Mouse (Mus musculus) neutrophil, adult 65 days (primary cell): ENCODE results near the gene Per1. TPM values are rescaled to one million over a fixed set of nuclear protein-coding genes. Genes with fewer than 3 reads are reported as not detected.

ENCODE experiments used
- total RNA-seq: library from RNA; stranded (reverse); gene quantifications from 2 replicates; pipeline ENCODE4 v1.2.4, GENCODE M21; 2023

Per1 gene
- total RNA-seq = 481 and 552 TPM in 2 replicates

DNA sequence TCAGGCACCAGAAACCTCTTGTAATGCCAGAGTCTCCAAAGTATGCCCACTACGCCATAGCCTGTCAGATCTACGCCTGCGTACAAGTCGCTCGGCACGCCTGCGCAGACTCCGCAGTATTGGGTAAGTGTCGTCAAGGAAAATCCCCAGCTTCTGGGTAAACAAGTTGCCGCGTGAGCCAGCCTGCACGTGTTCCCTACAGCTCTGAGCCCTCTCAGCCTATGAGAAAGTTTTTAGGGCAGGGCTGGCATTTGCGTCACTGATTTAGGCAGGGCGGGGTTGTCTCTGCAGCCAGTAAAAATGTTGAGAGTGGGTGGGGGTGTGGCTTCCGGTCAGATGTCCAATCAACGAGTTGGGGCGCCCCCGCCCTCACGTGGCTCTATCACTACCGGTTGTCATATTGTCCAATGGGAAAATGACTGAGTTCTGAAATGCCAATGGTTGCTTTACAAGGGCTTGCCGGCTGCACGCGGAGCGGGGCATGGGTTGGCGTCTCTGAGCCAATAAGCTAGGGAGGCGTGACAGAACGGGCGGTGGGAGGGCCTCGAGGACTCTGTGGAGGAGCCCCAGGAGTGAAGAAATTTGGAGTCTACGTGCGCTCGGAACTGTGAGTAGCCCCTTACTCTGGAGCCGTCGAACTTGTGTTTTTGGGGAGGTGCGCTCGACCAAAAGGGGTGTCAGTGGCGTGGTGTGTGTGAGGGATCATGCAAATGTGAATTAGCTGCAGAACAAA is at the start of gene Per1:
Per1 (plus strand) TSS at position 521 of the 733 bp plus-strand sequence.

DNA sequence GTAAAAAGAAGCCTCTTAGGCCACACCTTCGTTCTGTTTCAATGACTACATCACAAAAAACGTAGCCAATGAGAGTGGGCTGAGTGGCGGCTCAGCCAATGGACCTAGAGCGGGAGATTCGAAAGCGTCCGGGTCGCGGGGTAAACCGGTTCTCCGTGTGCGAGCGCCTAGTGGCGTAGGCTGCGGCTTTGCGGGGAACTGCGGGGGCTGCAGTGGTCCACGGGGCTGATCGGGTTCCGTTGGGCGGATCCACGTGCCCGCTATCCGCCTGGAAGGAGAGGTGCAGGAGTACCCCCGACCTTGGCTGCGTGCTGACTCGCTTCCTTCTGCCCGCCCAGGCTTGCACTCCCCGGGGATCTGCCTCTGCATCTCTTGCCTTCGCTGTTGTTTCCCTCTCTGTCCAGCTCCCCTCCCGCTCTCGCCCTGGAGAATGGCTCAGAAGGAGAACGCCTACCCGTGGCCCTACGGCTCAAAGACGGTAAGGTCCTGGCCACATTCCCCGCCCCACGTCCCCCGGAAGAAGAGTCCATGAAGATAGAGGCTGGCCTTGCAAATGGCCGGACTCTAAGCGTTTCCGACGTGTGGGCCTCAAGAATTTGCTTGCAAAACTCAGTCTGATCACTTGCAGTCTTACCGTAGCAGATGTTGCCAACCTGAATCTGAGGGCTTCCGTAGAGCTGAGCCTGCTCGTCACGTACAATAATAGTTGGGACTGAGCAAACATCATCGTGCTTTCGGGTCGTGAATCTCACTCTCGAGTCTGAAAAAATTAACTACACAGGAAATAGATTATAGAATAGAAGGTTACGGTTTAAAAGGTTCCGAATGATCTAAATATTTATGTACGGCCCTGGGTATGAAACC is 49.3 kb upstream of the Per1 start, which contains the start of gene Aurkb:
Aurkb (plus strand) TSS at position 117 of the 864 bp plus-strand sequence.

DNA sequence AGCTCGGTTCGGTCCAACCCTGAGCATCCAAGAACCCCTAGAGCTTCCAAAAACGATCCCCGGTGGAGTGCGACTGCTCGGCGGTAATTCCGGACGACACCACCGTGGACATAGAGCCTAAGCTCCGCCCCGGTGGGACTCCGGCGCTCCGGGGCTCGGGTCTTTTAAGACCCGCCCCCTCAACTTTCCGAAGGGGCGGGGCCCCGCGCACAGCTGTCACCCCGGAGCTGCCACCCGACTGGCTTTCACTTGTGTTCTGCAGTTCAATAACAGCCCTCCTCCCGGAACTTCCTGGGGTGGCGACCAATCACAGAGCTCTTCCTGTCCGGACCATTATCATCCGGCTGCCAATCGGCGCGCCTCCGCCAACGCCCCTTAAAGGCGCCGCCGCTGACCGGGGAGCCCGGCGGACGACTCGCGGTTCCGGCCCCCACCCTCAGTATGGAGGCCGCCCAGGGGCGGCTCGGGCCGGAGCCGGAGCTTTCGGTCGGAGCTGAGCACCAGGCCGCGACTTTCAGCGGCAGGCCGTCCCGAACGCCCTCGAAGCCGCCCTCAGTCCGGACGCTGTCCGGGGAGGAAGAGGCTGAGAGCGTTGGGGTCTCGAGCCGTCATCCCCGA is 35.6 kb upstream of the Per1 start, which contains the start of gene Borcs6:
Borcs6 (plus strand) TSS at position 361 of the 618 bp plus-strand sequence.

GRCm38 (mm10) chr11:69070590-69071222 is 24.3 kb upstream of the Per1 start, which contains the start of gene Tmem107:
TSS of gene Tmem107 (plus strand) at chr11:69070806.

DNA sequence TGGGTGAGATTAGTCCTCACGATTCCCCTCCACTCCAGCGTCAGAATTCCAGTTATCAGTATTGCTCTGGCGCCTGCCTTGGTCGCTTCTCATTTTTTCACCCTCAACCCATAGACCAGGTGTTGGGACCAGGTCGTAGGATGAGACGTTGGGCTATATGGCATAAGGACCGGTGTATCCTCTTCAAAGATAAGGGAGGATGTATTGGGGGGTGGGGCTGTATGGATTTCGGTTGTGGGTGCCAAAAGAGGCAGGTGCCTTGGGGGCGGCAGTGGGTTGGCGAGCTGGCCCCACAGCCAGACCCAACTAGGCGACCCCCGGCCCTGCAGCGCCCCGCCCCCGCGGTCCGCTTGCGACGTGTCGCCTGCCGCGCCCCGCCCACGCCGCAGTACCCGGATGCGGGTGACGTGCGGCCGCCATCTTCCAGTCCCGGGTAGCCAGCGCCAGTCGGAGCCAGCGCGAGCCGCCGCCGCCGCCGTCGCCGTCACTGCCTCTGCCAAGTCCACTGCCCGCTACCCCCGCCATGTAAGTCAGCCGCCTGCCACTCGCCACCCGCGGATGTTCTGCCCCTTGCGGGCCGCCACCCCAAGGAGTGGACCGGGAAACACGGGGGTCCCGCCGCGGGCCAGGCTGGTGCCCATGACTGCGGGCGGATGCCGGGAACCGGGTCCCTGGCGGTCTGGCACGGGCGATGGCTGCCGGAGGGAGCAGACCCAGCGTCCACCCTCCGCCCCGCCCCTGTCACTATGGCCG is 6.7 kb upstream of the Per1 start, which contains the start of gene Vamp2:
Vamp2 (plus strand) TSS at position 388 of the 753 bp plus-strand sequence.

DNA sequence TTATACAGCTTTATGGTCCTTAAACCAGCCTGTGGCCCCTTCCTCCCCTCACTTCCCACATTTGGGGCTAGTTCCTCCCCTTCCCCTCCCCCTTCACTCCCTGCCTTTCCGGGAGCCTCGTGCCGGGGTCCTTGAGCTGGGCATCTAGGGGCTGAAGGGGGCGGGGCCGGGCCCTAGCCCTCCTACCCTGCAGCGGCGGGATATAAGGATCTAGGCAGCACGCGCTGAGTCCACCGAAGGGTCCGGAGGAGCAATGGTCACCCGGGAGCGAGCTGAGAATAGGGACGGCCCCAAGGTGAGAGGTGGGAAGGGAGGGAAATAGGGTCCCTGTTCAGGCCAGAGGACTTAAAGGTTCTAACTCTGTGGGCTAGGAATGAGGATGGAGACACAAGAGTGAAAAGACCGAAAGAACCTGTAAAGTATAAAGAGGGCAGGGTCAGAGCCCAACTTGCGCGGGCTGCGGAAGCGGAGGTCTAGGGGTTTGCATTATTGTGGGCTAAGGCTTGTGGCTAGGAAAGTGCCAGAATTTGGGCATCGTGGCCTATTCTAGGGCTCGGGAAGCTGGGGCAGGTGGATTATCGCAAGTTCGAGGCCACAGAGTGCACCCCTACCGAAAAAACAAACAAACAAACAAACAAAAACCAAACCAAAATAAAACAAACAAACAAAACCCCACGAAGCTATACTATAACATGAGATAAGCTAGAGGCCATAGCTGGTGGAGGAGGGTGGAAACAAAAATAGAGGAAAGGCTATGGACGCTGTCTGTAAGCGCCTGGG is 25.4 kb downstream of the Per1 start, which contains the start of gene Hes7:
Hes7 (plus strand) TSS at position 184 of the 780 bp plus-strand sequence.

GRCm38 (mm10) chr11:69122336-69122951 is 27.4 kb downstream of the Per1 start, which contains the start of gene 9130213A22Rik:
TSS of gene 9130213A22Rik (minus strand) at chr11:69122589.

DNA sequence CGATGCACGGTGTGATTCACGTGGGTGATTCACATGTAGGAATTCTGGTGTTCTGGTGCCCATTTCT is 30.7 kb downstream of the Per1 start, which contains the start of gene Aloxe3:
Aloxe3 (plus strand) TSS at position 45 of the 67 bp plus-strand sequence.

DNA sequence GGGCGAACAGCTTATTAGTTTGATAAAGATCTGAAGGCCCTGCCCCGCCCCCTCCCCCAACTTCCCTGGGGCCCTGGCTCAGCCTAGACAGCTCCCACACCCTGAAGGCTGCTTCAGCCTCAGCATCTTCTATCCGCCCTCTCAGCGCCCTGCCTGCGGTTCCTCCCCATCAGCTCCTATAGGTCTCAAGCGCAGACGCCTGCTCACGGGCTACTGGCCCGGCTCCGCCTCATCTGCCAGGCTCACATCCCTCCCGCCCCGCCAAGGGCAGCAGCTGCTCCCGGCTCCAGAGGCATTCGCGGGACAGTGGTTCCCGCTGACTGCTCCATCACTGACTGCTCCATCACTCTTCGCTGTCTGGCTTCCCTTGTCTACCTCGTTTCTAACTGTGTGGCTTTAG is 61.8 kb downstream of the Per1 start, which contains the start of gene Alox12b:
Alox12b (plus strand) TSS at position 190 of the 400 bp plus-strand sequence.

Other genes with a start within 250 kb of the Per1 start
- gene Ndel1, start 223.4 kb upstream of the Per1 start, total RNA-seq = 257 and 335 TPM in 2 replicates
- not detected in 2 replicates for gene Rnf222, start 206.7 kb upstream of the Per1 start, total RNA-seq
- 419 and 636 TPM in 2 replicates for gene Rpl26, start 193.6 kb upstream of the Per1 start, total RNA-seq
- not detected in 2 replicates for gene Odf4, start 168.1 kb upstream of the Per1 start, total RNA-seq
- not detected in 2 replicates for gene Arhgef15, start 137.7 kb upstream of the Per1 start, total RNA-seq
- 1.7 and 3.3 TPM in 2 replicates for gene Slc25a35, start 127.1 kb upstream of the Per1 start, total RNA-seq
- gene Rangrf, start 120.0 kb upstream of the Per1 start, total RNA-seq = 2.3 and 4.0 TPM in 2 replicates
- gene Pfas, start 86.8 kb upstream of the Per1 start, total RNA-seq = 14.2 and 18.1 TPM in 2 replicates
- gene Ctc1, start 79.3 kb upstream of the Per1 start, total RNA-seq = 26.5 and 40.5 TPM in 2 replicates
- gene Aurkb, start 49.6 kb upstream of the Per1 start, total RNA-seq = 66.6 and 91.0 TPM in 2 replicates
- gene Borcs6, start 35.5 kb upstream of the Per1 start, total RNA-seq = 41.4 and 58.9 TPM in 2 replicates
- gene Tmem107, start 24.4 kb upstream of the Per1 start, total RNA-seq = 1.4 and 1.7 TPM in 2 replicates
- 204 and 249 TPM in 2 replicates for gene Vamp2, start 6.7 kb upstream of the Per1 start, total RNA-seq
- not detected in 2 replicates for gene Hes7, start 25.2 kb downstream of the Per1 start, total RNA-seq
- gene 9130213A22Rik, start 27.4 kb downstream of the Per1 start, total RNA-seq = not detected in 2 replicates
- not detected in 2 replicates for gene Aloxe3, start 30.7 kb downstream of the Per1 start, total RNA-seq
- not detected in 2 replicates for gene Alox12b, start 61.8 kb downstream of the Per1 start, total RNA-seq
- gene Alox8, start 102.6 kb downstream of the Per1 start, total RNA-seq = 0.13 TPM in 1 of 2 replicates, not detected in the other
- not detected in 2 replicates for gene Gucy2e, start 141.8 kb downstream of the Per1 start, total RNA-seq
- 10.1 and 10.6 TPM in 2 replicates for gene Cntrob, start 228.6 kb downstream of the Per1 start, total RNA-seq
- 39.8 and 44.7 TPM in 2 replicates for gene Trappc1, start 228.8 kb downstream of the Per1 start, total RNA-seq
- 0.52 TPM in 1 of 2 replicates, not detected in the other for gene Kcnab3, start 231.0 kb downstream of the Per1 start, total RNA-seq
- 0.66 and 0.93 TPM in 2 replicates for gene Rnf227, start 245.2 kb downstream of the Per1 start, total RNA-seq